Mouse (Mus musculus) olfactory bulb, adult 2 months (tissue): ENCODE data around the gene Rpl10a.

Source experiments
- CTCF ChIP-seq: fragments of 200-500 bp; IDR thresholded peaks from 2 replicates; pipeline ENCODE4 v1.5.1; 2012; ENCODE audit warnings: low read depth, mild to moderate bottlenecking, low read length, moderate library complexity; ENCODE audit not compliant: insufficient read depth
- POLR2A ChIP-seq: fragments of 200-500 bp; IDR thresholded peaks from 2 replicates; pipeline ENCODE4 v1.6.1; 2012; ENCODE audit warnings: mild to moderate bottlenecking, low read depth, low read length, moderate library complexity; ENCODE audit not compliant: insufficient read depth

- TF ChIP-seq POLR2A (no peak), CTCF (no peak)
Observed at GRCm38 (mm10) chr17:28310831-28311230, 17.4 kb upstream of the Rpl10a start.
